Mouse (Mus musculus) forelimb bud, embryonic 11.5 days (tissue): ENCODE data around the gene Pgs1.
A peak's percentile ranks its signal among the peaks of the same experiment; 100 is the strongest.

Source experiments
- DNase-seq: peaks from one replicate; pipeline ENCODE4 v3.0.0-alpha.2; 2012; ENCODE audit warnings: low read depth, low spot score

Pgs1 gene

GRCm38 (mm10) chr11:118000083-118000482 is 14.0 kb downstream of the Pgs1 start:
- DNase-seq, result no peak

DNA sequence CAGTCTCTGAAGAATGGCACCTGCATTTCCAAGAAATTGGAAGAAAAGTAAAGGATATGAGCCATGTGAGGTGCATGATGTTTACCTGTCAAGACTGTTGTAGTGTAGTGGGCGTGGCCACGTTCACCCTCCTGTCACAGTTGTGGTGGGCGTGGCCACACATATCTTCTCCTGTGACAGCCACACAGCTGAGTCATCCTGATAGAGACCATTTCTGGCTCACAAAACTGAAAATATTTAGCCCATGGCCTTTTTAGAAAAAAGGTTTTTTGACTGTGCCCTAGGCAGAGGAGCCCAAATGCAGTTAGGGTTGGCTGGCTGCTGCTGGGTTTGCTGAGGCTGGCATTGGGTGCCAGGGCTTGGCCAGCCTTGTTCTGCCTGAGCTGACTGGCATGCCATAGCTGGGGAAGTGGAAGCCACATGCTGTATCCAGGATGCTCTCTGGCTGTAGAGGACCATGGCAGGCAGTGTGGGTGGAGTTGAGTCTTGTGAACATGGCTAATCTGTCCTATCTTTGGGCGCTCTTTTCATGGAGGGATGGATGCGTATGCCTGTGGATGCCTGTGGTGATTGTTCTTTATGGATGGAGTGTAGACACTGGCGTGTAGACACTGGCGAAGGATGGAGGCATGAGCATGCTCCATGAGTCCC is 14.6 kb downstream of the Pgs1 start:
- no peak for DNase-seq

DNA sequence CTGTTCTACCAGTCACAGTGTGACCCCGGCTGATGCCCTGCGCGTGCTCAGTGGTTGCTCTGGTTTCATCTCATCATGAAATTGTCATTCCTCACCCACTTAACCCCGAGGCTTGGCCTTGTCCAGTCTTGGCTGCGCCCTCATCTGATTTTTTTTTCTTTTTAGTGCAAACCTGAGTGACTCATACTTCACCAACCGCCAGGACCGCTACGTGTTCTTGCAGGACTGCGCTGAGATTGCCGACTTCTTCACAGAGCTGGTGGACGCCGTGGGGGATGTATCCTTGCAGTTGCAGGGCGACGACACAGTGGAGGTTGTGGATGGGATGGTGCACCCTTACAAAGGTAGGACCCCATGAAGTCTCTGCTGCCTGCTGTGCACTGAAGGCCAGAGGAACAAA is 17.1 kb downstream of the Pgs1 start:
- no peak for DNase-seq

GRCm38 (mm10) chr11:118003718-118004117 is 17.6 kb downstream of the Pgs1 start:
- DNase-seq, result no peak

DNA sequence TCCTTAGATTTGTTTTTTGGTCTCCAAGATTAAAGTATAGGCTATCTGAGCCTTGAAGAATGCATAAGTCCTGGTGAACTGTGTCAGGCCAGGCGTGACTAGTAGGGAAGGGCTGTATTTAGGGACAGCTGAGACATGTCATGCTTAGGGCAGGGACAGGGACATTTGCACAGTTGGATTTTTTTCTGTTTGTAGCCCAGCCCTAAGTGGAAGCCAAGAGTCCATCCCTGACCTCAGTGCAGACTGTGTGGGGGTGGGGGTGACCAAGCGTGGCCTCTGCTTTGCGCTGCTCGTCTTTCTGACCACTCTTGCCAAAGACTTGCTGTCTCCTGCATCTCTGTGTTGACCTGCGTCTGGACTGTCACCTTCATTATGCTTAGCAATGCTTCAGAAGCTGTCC is 18.1 kb downstream of the Pgs1 start:
- DNase-seq, result no peak

DNA sequence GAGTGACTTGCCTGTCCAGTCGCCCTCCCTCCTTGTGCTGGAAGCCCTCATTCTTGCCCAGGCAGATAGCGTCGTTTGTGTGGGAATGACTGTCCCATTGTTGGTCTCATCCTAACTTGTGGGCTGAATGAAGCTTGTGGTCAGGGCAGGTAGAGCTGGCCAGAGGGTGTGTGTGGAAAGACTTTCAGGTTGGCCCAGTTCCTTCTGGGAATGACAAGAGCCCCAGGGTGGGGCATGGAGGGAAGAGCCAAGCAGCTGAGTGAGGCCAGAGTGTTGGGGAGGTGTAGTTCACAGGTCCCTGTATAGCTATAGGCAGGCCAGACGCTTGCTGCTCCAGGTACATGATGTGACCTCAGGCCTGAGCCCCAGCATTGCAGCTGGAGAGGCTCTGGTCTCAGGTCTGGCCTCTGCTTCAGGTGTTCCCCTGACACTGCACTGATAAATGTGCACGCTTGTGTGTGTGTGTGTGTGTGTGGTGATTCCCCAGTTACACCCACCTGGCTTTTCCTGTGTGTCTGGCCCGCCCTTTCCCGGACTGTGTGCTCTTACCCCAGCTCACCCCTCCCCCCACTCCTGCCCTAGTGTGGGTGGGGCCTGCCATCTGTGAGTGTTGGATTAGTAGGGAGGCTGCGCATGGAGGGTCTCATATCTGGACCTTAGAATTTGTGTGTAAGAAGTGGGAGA is 21.5 kb downstream of the Pgs1 start:
- DNase-seq, result no peak

- DNase-seq, result no peak
Measured at GRCm38 (mm10) chr11:118008144-118008805, 22.2 kb downstream of the Pgs1 start.

- DNase-seq, result no peak
Measured at GRCm38 (mm10) chr11:118008843-118009242, 22.8 kb downstream of the Pgs1 start.

DNA sequence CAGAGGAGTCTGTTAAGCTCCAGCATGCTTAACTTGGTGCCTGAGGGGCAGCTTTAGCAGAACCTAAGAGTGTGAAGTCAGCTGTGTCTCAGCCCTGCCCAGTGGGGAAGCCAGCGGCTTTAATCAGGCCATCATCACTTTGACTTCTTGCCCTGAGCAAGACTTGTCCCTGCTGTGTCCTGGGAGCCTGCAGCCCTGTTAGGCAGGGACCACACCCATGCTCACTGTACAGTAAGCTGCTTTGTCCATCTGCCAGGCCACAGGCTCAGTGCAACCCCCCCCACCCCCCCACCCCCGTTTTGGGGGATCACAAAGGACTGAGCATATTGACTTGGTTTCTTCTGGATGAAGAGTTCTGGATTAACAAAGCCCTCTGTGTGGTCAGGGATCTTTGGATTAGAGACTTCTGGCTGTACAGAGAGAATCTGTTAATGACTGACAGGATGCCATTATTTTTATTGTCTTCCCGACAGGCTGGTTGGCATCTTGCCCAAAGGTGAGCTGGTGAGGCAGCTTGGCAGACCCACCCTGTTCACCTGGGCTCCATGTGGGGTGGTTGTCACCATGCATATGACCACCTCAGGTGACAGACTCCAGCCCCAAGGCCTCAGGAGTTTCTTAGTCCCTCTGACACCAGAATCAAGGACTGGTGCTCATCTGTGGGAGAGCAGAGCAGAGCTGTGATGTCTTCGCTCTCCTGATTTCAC is 23.9 kb downstream of the Pgs1 start:
- no peak for DNase-seq

DNA sequence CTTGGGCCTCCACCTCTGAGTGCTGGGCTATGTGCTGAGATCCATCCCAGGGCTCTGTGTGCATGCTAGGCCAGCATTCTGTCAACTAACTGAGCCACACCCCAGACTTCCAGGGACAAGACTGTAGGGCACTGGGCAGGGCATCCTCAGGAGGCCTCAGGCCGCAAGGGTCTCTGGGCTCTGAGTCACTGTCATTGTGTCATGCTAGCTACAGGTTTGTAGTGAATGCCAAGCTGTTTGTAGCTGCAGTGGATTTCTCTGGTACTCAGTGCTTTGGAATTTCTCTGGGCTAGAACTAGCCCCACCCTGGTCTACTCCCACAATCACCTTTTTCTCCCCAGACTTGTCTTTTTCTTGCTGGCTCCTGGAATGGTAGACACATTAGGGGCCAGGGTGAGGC is 26.5 kb downstream of the Pgs1 start:
- DNase-seq, result no peak

DNA sequence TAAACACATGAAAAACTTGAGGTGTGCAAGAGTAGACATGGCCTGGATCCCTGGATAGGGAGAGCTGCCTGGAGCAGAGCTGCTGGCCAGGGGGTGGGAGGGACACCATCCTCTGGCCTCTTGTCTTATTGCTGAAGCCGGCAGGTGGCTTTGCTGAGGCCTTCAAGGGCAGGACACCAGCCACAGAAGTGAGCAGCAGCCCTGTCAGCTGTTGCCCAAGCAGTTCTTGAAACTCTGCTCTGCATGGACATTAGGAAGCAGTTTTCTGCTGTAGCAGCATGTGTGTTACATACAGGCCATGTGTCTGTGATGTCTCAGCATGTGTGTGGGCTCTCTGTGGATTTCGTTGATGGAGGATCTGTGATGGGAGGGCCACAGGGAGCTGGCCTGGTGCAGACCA is 27.2 kb downstream of the Pgs1 start:
- no peak for DNase-seq

GRCm38 (mm10) chr11:118014391-118014995 is 28.4 kb downstream of the Pgs1 start:
- DNase-seq, result no peak

DNA sequence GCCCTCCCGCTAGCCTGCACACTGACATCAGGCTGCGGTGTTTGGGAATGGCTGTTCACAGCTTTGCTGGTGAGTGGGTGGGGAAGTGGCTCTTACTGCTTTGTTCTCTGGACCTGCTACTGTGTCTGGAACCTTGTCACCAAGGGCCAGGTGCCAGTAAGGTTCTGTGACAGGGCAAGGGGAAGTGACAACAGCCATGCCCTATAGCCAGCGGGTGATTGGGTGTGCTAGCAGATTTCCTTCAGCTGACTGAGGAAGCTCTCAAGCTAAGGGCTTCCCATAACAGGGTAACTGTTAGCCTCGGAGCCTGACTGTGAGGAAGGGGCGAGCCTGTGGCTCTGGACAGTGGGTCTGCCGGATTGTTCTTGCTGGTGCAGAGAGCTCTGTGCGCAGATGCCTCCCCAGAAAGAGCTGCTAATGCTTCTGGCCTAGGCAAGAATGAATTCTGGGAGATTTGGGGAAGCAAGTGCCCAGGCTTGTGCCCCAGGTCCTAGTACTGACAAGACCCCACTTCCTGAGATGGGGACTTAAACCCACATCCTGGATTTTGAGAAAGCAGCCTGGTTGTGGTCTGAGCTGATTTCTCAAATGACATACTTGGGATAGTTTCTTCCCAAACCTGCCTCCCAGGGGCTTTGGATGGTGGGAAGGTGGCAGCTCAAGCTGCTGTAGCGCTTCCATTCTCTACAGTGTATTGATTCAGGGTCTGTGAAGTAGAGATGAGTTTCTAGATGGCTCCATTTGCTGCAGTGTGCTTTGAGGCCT is 29.5 kb downstream of the Pgs1 start:
- no peak for DNase-seq

DNA sequence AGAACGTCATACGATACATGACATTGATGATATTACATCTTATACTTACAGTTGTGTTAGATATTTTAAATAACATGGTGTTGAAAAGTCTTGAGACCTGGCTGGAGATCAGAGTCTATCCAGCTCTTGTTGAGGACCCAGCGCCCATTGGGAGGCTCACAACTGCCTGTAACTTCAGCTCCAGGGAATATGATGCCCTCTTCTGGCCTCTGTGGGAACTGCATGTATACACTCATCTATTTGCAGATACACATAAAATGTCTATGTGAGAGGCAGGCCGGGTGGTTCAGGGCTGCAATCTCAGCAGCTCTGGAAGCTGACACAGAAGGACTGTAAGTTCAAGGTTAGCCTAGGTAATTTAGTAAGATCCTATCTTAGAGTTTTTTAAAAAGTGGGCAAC is 32.2 kb downstream of the Pgs1 start:
- peak; percentile 20 for DNase-seq

GRCm38 (mm10) chr11:118021806-118022205 is 35.7 kb downstream of the Pgs1 start:
- DNase-seq, result peak; percentile 54

- no peak for DNase-seq
Measured at GRCm38 (mm10) chr11:118023475-118023874, 37.4 kb downstream of the Pgs1 start.

DNA sequence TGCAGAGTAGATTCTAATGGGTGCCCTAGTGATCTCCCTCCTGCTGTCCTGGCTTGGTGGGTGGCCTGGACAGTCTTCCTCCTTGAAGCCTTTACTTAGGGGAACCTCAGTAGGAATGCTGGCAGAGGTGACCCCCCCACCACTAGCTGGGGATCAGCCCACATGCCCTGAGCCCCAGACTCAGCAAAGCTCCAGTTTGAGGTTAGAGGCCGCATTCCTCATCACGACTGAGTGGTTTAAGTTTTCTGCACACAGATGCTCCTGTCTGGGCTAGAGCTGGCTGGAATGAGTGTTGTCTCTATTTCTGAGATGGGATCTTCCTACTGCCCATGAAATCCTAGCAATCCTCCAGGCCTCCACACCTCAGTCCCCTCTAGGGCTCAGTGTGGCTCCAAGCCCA is 38.0 kb downstream of the Pgs1 start:
- no peak for DNase-seq

GRCm38 (mm10) chr11:118029170-118029569 is 43.1 kb downstream of the Pgs1 start:
- no peak for DNase-seq

DNA sequence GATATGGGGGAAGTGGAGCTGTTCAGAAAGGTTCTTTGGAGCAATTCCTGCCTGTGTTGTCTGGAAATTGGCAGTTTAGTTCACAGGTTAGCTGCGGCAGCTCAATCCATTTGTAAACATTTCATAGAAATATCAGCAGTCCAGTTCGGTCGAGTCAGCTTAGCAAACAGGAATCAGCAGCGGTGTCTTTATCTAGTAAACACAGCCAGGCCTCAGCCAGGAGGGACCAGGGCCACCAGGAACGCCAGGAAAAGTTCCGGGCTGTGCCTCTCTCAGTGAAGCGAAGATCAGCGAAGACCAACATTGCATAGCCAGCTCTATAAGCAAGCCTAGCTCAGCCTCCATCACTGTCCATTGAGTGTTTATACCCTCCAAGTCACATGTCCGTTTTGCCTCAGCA is 45.0 kb downstream of the Pgs1 start:
- DNase-seq, result no peak

- no peak for DNase-seq
Measured at GRCm38 (mm10) chr11:118034395-118034794, 48.3 kb downstream of the Pgs1 start.

GRCm38 (mm10) chr11:118035068-118035467 is 49.0 kb downstream of the Pgs1 start:
- no peak for DNase-seq
